Mouse (Mus musculus) CH12F3 (cell line): ENCODE measurements at regions not wholly inside any gene's neighbourhood (a gene's known extent, or its start where the extent isn't known, plus 50 kb on each side); places are given as distances from the start of the nearest gene placed in this dataset.

ENCODE experiments used
- in situ Hi-C: fragments of 300-500 bp; cut with MboI; formaldehyde crosslinking; loops from 2 replicates; pipeline ENCODE4 v1.14.3; 2020; ENCODE audit warnings: low sequenced_read_pairs

- in situ Hi-C loops = loop anchor here (25.0 kb wide), 1 partner anchor 159 kb away; no protein-coding TSS in a partner anchor
Measured at GRCm38 (mm10) chr7:82121746-82122145, 51.9 kb upstream of the Sh3gl3 start.
